Mouse (Mus musculus) liver, embryonic 13.5 days (tissue): ENCODE results near the gene Ttc23. TPM values are rescaled to one million over a fixed set of nuclear protein-coding genes. Genes with fewer than 3 reads are reported as not detected.

ENCODE experiments used
- ATAC-seq: fragments of 200-750 bp; cut with Nextera tagmentation; 2 replicates; pipeline ENCODE4 v1.8.0; 2017; ENCODE audit warnings: low read depth, mild to moderate bottlenecking, moderate number of reproducible peaks, moderate library complexity
- DNase-seq: peaks from one replicate; pipeline ENCODE4 v3.0.0; 2022
- H3K27ac ChIP-seq: fragments of 300-500 bp; sonication (generic); 2 replicates; pipeline ENCODE4 v1.5.1; 2015; ENCODE audit warnings: moderate library complexity, mild to moderate bottlenecking, inconsistent platforms
- H3K27me3 ChIP-seq: fragments of 300-500 bp; sonication (generic); 2 replicates; pipeline ENCODE4 v1.6.1; 2015; ENCODE audit warnings: mild to moderate bottlenecking, inconsistent platforms
- H3K36me3 ChIP-seq: fragments of 300-500 bp; sonication (generic); 2 replicates; pipeline ENCODE4 v1.6.1; 2015; ENCODE audit warnings: mild to moderate bottlenecking, inconsistent platforms
- H3K4me1 ChIP-seq: fragments of 300-500 bp; sonication (generic); replicated peaks from 2 replicates; pipeline ENCODE4 v1.6.1; 2015; ENCODE audit warnings: inconsistent platforms
- H3K4me2 ChIP-seq: fragments of 300-500 bp; sonication (generic); 2 replicates; pipeline ENCODE4 v1.6.1; 2015; ENCODE audit warnings: inconsistent platforms, mild to moderate bottlenecking, moderate library complexity
- H3K4me3 ChIP-seq: fragments of 300-500 bp; sonication (generic); replicated peaks from 2 replicates; pipeline ENCODE4 v1.5.1; 2015; ENCODE audit warnings: mild to moderate bottlenecking, inconsistent platforms
- H3K9ac ChIP-seq: fragments of 300-500 bp; sonication (generic); 2 replicates; pipeline ENCODE4 v1.6.1; 2015; ENCODE audit warnings: mild to moderate bottlenecking, inconsistent platforms
- H3K9me3 ChIP-seq: fragments of 300-500 bp; sonication (generic); replicated peaks from 2 replicates; pipeline ENCODE4 v1.6.1; 2016; ENCODE audit warnings: inconsistent platforms
- WGBS: fragments of 180-500 bp; shearing (Covaris S2); methylation state at CpG from one replicate; pipeline ENCODE4 v1.1.7; 2015; ENCODE audit not compliant: insufficient replicate concordance; 5-methylcytosine and 5-hydroxymethylcytosine counted together
- polyA plus RNA-seq: library from polyadenylated mRNA; unstranded; fragments of >200 nt; fragmentation: Nextera tagmentation; extraction: Ambion mirVana; gene quantifications from 2 replicates; pipeline ENCODE4 v1.2.1, GENCODE M21; 2015

Ttc23 gene
- polyA plus RNA-seq, 1 experiment from 2014 or later = 4.9 TPM

DNA sequence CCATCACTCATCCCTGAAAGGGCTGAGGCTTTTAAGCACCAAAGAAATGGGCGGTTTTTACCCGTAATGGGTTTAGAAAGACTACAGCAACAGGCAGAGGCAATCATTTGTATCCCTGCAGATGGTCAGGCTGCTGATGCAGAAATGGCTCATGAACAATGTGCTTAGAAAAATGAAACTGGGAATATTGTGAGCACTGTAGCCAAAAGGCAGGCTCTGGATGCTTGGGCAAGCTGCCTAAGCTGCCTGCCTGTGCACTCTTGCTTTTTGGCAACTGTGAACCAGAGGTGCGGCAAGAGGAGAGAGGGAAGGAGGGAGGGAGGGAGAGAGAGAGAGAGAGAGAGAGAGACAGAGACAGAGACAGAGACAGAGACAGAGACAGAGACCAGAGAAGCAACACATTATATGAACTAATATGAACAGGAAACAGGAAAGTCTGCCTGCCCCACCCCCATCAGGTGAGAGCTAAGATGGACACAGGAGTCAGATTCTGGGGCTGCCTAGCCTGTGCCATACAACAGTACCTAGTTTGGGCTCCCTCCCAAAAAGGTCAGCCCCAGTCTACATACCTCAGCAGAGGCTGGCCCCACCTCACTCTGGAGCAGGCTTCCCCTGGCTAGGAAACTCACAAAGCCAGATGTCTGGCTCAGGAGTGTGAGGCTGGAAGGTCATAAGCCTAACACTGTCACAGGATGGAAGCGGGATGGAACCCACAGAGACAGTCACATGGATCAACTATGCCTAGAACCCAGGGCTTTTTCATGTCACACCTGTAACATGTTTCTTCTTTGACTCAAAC lies 102.4 kb downstream of the Ttc23 start:
- no peak overlapping the region for H3K27ac ChIP-seq
- H3K4me2 ChIP-seq = no peak overlapping the region
- no peak overlapping the region for H3K9ac ChIP-seq
- no peak overlapping the region for H3K4me3 ChIP-seq
- ATAC-seq (no peak), DNase-seq (no peak)
- 76% methylated on average over 4 of the region's 4 CpGs for WGBS
- no peaks in the 10 kb centered on the region for H3K4me1 ChIP-seq
- H3K9me3 ChIP-seq = no peaks in the 10 kb centered on the region
- H3K36me3 ChIP-seq = no peaks in the 10 kb centered on the region
- 0 out of 2 replicates have a peak, but pooled peaks cover 3% of the 10 kb centered on the region for H3K27me3 ChIP-seq

DNA sequence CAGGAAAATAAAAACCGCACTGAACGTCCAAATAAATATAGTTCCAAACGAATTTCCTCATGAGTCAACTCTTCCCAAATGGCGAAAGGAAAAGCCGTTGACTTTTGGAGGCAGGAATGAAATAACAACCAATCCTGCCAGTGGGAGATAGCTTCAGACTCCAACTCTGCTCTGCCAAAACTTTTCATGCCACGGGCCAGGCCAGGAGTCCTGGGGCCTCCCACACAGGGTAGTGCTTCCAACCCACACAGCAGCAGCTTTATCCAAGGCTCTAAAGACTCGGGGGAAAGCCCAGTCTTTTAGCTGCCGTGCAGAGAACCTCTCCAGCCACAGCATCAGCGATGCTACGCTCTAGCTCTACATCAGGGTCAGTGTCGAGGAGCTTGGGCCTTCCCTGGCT lies 107.4 kb downstream of the Ttc23 start:
- H3K36me3 ChIP-seq = no peaks in the 10 kb centered on the region

DNA sequence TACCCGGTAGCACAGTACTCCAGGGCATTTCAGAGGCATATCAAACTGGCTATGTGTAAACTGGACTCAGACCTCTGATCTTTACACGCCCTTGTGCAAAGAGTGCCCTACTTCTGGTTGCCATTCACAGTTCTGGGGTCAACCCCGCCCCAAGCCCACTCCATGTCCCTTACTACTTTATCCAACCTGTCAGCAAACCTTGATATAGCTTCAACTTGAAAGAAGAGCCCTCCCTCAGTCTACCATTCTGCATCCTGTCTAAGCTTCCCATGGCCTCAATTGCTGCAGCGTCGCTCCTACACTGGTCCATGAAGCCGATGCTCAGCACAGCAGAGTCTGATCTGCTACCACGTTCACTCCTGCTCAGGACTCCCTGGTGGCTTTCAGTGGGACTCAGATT lies 108.2 kb downstream of the Ttc23 start:
- Histone ChIP-seq H3K4me1 (peaks cover 14% of the 10 kb centered on the region), H3K9ac (no peak overlapping the region), H3K27me3 (peaks cover 39% of the 10 kb centered on the region), H3K4me2 (no peak overlapping the region), H3K9me3 (no peaks in the 10 kb centered on the region), H3K36me3 (no peaks in the 10 kb centered on the region), H3K27ac (no peak overlapping the region), H3K4me3 (no peak overlapping the region)
- ATAC-seq (no peak), DNase-seq (no peak)
- 72% methylated on average over 7 of the region's 7 CpGs for WGBS

More for the DNA sequence above, 107.4 kb downstream of the Ttc23 start:
- Histone ChIP-seq H3K4me1 (peaks cover 11% of the 10 kb centered on the region), H3K9me3 (no peaks in the 10 kb centered on the region), H3K9ac (no peak overlapping the region), H3K4me3 (no peak overlapping the region), H3K27ac (no peak overlapping the region), H3K27me3 (peaks cover 31% of the 10 kb centered on the region), H3K4me2 (no peak overlapping the region)
- WGBS = 60% methylated on average over 11 of the region's 11 CpGs
- DNase-seq = no peak
- ATAC-seq = no peak

- Histone ChIP-seq H3K4me1 (peaks cover 14% of the 10 kb centered on the region), H3K9ac (no peak overlapping the region), H3K4me3 (no peak overlapping the region), H3K36me3 (no peaks in the 10 kb centered on the region), H3K9me3 (no peaks in the 10 kb centered on the region), H3K4me2 (no peak overlapping the region), H3K27me3 (peaks cover 51% of the 10 kb centered on the region), H3K27ac (no peak overlapping the region)
- DNase-seq (no peak), ATAC-seq (no peak)
- 65% methylated on average over 5 of the region's 5 CpGs for WGBS
Observed at GRCm38 (mm10) chr7:67756636-67757035, 109.4 kb downstream of the Ttc23 start.

DNA sequence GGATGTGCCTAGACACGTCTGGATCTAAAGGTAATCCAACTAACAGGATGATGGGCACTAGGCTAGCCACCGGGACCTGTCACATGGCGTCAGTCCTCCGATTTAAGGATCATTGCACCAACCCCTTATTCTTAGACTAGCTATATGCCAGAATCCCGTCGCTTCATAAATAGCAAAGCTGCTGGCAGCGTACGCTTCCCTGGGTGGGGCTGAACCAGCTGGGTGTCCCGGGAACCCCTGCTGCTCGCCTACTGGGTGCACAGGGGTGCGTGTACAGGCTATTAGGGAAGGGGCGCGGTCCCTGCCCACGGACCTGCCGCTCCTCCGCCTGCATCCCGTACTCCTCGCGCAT lies 111.3 kb downstream of the Ttc23 start:
- WGBS = 4% methylated on average over 19 of the region's 19 CpGs
- H3K9ac ChIP-seq = no peak overlapping the region
- DNase-seq = no peak

DNA sequence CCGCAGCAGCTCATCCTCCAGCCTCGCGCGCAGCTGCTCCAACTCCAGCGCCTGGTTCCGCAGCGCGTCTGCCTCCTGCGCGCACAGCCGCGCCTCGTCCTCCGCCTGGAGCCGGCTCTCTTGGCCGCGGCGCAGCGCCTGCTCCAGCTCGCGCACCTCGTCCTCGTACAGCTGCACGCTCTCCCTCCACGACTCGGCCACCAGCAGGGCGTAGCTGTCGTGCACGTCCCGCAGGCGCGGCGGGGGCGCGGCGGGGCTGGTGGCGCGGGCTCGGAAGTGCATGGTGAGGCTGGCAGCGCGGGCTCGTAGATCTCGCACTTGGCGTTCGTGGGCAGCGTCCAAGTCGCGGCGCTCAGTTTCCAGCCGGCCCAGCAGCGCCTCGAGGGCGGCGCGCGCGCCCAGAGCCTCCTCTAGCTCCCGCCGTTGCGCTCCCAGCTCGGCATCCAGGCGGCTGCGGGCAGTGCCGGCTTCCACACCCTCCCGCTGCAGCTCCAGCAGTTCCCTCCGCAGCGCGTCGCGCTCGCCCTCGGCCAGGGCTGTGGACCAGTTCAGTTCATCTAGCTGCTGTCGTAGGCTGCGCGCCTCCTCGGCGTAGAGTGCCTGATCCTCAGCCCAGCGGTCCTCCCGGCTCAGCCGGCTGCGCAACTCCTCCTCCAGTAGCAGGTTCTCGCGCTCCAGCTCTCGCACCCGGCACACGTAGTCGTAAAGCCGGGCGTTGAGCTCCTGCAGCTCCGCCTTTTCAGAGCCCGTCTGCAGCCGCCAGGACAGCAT lies 111.8 kb downstream of the Ttc23 start:
- peak; percentile 12 for DNase-seq
- Histone ChIP-seq H3K4me2 (peak overlapping the region; percentile 75), H3K36me3 (no peaks in the 10 kb centered on the region), H3K4me3 (peak overlapping the region; percentile 51), H3K9me3 (no peaks in the 10 kb centered on the region), H3K27me3 (peaks cover 51% of the 10 kb centered on the region), H3K4me1 (peaks cover 14% of the 10 kb centered on the region), H3K27ac (no peak overlapping the region), H3K9ac (no peak overlapping the region)
- peak; percentile 47 for ATAC-seq
- WGBS = under 1% methylated on average over 89 of the region's 92 CpGs

More for the DNA sequence above, 111.3 kb downstream of the Ttc23 start:
- no peaks in the 10 kb centered on the region for H3K36me3 ChIP-seq
- peak overlapping the region; percentile 75 for H3K4me2 ChIP-seq
- H3K27ac ChIP-seq = no peak overlapping the region
- H3K4me3 ChIP-seq = peak overlapping the region; percentile 51
- peaks cover 14% of the 10 kb centered on the region for H3K4me1 ChIP-seq
- H3K9me3 ChIP-seq = no peaks in the 10 kb centered on the region
- H3K27me3 ChIP-seq = peaks cover 51% of the 10 kb centered on the region
- ATAC-seq = no peak

DNA sequence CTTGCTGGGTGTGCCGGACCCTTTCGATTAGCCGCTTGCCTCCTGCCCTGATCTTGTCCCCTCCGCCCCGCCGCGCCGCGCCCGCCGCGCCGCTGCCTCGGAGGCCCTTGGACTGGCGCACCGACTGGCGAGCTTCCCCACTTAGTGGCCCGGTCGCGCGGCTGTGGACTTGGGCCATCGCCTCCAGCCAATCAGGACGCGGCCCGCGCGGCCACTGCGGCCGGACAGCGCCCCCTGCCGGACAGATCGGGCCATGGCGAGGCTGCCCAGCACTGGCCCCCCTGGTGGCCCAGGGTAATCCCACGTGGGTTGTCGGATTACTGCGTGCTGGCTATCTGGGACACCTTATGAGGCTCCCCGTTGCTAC lies 112.4 kb downstream of the Ttc23 start, which contains the start of gene Synm:
Gene Synm (minus strand): TSS at position 114 of the 367 bp plus-strand sequence.
- DNase-seq (peak; percentile 70), ATAC-seq (peak; percentile 77)
- Histone ChIP-seq H3K9ac (no peak within 1 kb of the TSS), H3K36me3 (no peaks in the 10 kb centered on the region), H3K4me3 (peak within 1 kb of the TSS; percentile 51), H3K9me3 (no peaks in the 10 kb centered on the region), H3K4me1 (peaks cover 14% of the 10 kb centered on the region), H3K27ac (no peak within 1 kb of the TSS), H3K27me3 (peaks cover 55% of the 10 kb centered on the region), H3K4me2 (peak within 1 kb of the TSS; percentile 75)
- WGBS = under 1% methylated on average over 36 of the region's 37 CpGs

- no peaks in the 10 kb centered on the region for H3K9me3 ChIP-seq
- ATAC-seq (no peak), DNase-seq (no peak)
- WGBS = 40% methylated on average over 3 of the region's 3 CpGs
- peaks cover 12% of the 10 kb centered on the region for H3K4me1 ChIP-seq
- H3K4me2 ChIP-seq = no peak overlapping the region
- H3K27ac ChIP-seq = no peak overlapping the region
- no peak overlapping the region for H3K4me3 ChIP-seq
- no peak overlapping the region for H3K9ac ChIP-seq
- H3K36me3 ChIP-seq = no peaks in the 10 kb centered on the region
- peaks cover 34% of the 10 kb centered on the region for H3K27me3 ChIP-seq
Observed at GRCm38 (mm10) chr7:67763625-67764024, 116.4 kb downstream of the Ttc23 start.

GRCm38 (mm10) chr7:67768125-67768524 lies 120.9 kb downstream of the Ttc23 start:
- Histone ChIP-seq H3K4me3 (no peak overlapping the region), H3K9me3 (no peaks in the 10 kb centered on the region), H3K27ac (no peak overlapping the region), H3K9ac (no peak overlapping the region), H3K27me3 (0 out of 2 replicates have a peak, but pooled peaks cover 5% of the 10 kb centered on the region), H3K4me1 (no peaks in the 10 kb centered on the region), H3K4me2 (no peak overlapping the region), H3K36me3 (no peaks in the 10 kb centered on the region)
- 73% methylated on average over 3 of the region's 3 CpGs for WGBS
- DNase-seq = no peak
- ATAC-seq = no peak

DNA sequence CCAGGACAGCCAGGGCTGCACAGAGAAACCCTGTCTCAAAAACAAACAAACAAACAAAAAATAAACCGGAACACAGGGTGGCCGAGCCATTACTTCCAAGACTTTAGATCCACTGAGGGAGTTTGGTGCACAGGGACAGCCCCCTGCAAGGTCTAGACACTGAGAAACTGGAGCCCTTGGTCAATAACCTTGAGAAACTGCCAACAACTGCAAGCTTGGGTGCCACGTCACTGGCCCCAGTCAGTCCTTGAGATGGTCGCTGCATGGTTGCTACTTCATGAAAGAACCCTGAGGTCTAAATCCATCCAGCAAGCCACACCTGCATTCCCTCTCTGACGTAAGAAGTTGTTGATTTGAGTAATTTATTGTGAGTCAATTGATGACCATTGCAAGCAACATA lies 122.3 kb downstream of the Ttc23 start:
- H3K36me3 ChIP-seq = no peaks in the 10 kb centered on the region
- no peaks in the 10 kb centered on the region for H3K4me1 ChIP-seq
- no peak overlapping the region for H3K4me2 ChIP-seq
- 69% methylated on average over 5 of the region's 5 CpGs for WGBS
- ATAC-seq = no peak
- no peak for DNase-seq
- H3K4me3 ChIP-seq = no peak overlapping the region
- H3K27ac ChIP-seq = no peak overlapping the region
- H3K9me3 ChIP-seq = no peaks in the 10 kb centered on the region
- 0 out of 2 replicates have a peak, but pooled peaks cover 2% of the 10 kb centered on the region for H3K27me3 ChIP-seq
- H3K9ac ChIP-seq = no peak overlapping the region

DNA sequence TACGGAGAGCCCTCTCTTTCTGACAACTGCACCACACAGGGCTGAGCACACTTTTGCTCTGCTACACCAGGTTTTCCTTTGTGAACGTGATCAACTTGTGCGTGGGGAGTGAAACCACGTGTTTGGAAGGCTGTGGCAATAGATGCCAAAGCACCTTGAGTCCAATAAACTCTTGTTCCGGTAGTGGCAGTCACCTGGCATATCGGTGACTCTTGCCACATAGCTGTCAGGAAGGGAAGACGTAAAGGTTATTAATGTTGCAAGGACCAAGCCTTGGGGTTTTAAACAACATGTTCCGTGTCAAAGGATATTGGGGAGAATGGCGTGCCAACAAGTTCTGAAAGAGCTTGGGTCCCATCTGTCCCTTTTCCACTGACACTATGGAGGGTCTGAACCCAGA lies 125.0 kb downstream of the Ttc23 start:
- no peak overlapping the region for H3K9ac ChIP-seq
- H3K36me3 ChIP-seq = no peaks in the 10 kb centered on the region
- H3K4me1 ChIP-seq = no peaks in the 10 kb centered on the region
- no peak overlapping the region for H3K4me2 ChIP-seq
- WGBS = 69% methylated on average over 9 of the region's 9 CpGs
- H3K27ac ChIP-seq = no peak overlapping the region
- no peak overlapping the region for H3K4me3 ChIP-seq
- H3K27me3 ChIP-seq = no peaks in the 10 kb centered on the region
- DNase-seq = no peak
- H3K9me3 ChIP-seq = no peaks in the 10 kb centered on the region
- no peak for ATAC-seq
